Mouse (Mus musculus): ENCODE data around the gene Gnaq.
A peak's percentile ranks its signal among the peaks of the same experiment; 100 is the strongest.
"Not testable (repeated sequence)": the region's sequence is repeated elsewhere in the genome, so short reads cannot be mapped to it uniquely, and the experiment has no call there.

Gnaq gene

DNA sequence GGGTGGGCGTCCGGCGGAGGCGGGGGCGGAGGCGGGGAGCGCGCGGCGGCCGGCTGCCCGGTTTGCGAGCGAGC, at the start of gene Gnaq:
Gene Gnaq, plus strand, starts transcription at position 41 of the 74 bp plus-strand sequence.
- no peak for DNase-seq

DNA sequence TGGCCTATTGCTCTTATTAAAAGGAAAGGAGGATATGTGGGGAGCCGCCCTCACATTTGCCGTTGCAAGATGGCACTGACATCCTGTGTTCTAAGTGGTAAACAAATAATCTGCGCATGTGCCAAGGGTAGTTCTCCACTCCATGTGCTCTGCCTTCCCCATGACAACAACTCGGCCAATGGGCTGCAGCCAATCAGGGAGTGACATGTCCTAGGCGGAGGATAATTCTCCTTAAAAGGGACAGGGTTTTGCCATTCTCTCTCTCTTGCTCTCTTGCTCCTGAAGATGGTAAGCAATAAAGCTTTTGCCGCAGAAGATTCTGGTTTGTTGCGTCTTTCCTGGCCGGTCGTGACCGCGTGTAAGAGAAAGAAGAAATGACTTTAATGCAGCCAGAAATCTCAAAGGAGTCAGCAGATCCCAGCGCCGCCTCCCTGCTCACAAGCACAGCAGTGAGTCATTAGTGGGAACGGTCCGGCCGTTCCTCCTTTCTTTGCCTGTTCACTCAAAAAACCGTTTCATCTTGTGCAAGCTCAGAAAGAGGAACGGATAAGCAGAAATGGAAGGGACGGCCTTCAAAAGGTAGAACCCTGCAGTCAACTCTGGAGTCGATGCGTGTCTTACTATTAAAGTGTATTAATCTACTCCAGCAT, 48.5 kb upstream of the Gnaq start:
- DNase-seq, result not testable (repeated sequence)

DNA sequence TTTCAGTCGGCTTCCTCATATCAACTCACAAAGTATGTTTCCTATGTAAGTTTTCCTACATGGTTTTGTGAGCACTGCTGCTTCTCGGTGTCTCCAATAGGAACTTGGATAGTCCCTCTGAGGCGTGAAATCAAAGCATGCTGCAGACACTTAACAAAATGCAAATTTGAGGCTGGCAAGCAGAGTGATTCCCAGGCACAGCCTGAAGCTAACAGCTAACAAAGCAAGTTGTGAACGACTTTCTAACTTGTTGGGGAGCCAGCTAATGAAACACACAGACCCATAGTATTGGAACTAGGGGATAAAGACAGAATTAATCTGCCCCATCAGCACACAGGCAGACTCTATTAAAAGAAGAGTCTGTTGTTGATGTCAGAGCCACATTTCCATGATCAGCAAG, 47.4 kb upstream of the Gnaq start:
- no peak for DNase-seq

DNA sequence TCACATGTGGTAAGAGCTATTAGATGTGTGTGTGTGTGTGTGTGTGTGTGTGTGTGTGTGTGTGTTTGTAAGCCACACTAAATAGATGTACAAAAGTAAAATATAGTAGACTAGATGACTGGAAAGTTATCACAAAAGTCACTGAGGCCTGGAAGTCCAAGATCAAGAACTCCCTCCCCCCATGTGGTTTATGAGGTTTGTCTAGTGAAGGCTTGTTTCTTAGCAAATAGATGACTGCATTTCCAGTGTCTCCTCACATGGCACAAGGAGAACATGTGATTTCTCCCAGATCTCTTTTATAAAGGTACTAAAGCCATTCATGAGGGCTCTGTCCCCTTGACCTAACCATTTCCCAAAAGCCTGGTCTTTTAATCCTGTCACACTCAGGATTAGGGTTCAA, 46.5 kb upstream of the Gnaq start:
- no peak for DNase-seq

DNA sequence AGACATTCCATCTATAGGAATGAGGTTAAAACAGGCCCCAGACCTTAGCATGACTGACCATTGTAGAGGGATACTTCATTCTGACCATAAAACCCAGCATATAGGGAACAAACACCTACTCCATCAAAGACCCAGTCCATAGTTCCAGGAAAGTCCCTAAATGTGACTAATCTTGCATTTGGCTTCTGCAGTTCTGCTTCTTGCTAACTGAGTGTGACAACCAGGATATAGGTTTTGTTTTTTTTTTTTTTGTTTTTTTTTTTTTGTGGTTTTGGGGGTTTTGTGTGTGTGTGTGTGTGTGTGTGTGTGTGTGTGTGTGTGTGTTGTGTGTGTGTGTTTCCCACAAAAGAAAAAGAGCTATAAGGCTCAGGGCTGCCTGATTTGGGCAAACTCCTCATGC, 46.0 kb upstream of the Gnaq start:
- DNase-seq, result no peak

DNA sequence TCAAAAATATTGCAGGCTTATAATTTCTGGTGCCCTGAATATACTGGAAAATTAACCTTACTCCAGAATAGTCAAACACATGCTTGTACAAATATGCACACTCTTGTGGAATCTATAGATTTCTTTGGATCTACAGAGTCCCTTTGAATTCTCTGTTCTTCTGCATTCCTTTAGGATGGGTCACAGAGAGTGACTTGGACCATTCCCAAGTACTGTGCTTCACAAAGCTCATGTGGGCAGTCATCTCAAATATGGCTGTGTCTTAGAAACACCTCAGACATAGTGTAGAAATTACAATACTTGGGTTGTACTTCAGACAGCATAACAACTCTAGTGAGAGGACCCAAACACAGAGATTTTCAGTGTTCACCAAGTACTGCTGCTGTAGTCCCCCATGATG, 45.2 kb upstream of the Gnaq start:
- DNase-seq, result no peak

DNA sequence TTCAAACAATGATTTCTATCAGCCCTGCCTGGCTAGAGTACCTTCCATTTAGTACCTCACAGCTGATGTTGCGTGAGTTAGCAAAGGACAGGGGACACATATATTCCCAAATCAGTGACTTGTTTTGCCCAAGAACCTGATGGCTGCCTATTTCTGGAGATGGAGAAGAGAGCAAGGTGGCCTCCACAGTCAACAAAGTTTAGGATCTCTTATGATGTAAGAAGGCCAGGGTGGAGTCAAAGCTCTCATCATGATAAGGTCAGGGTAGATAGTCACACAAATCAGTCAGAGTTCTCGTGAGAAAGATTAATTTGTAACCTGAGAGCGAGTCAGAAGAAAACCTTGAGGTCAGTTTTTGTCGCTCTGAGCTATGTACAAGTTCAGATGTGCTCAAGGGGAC, 39.0 kb upstream of the Gnaq start:
- DNase-seq, result no peak

DNA sequence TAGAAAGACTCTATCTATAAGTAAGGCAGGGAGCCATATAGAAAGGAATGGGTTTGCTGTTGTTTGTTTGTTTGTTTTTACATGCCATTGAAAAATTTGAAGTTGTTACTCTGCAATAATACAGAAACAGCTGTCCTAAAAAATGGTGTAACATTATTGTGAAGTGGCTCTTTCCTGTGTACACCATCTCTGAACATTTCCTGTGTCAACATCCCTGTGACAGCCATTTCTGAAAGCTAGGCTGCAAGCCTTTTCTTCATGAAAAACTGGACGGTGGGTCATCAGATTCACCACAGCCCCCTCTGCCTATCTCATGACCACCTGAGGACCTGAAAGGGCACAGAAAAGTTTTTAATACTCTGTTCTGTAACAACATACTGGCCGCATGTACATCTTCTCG, 22.7 kb upstream of the Gnaq start:
- no peak for DNase-seq

DNA sequence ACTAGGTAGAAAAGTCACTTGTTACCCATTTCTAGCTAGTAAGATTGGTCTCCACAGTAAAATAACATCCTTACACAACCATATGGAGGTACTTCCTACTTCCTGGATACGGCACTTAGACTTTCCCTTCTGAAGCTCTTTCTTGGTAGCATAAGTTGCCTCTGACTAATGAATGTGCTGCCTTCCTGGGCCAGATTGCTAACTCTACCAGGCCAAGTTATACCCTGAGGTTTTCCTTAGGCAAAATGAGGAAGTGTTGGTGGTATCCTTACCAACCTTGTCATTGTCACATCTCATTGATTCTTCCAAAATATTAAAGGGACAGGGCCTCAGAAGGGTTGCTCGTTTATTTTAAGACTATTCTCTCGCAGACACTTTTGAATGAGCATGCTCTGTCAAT, 22.0 kb upstream of the Gnaq start:
- DNase-seq, result no peak

DNA sequence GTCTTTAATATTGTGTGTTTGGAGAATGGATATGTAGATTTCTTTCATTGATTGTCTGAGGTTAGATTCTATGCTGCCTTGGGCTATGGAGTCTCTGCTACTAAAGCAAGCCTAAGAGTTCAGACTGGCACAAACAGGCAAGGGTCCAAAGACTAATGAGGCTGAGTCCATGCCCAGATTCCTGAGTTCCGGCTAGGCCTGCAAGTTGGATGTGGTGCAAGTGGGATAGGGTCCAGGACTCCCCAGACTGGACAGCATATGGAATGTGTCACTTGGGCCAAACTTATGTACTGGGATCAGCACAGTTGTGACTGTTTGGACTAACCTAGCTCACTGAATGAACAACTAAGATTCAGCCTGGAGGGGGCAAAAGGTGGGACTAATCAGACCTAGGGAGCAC, 19.3 kb upstream of the Gnaq start:
- peak; percentile 85 for DNase-seq

DNA sequence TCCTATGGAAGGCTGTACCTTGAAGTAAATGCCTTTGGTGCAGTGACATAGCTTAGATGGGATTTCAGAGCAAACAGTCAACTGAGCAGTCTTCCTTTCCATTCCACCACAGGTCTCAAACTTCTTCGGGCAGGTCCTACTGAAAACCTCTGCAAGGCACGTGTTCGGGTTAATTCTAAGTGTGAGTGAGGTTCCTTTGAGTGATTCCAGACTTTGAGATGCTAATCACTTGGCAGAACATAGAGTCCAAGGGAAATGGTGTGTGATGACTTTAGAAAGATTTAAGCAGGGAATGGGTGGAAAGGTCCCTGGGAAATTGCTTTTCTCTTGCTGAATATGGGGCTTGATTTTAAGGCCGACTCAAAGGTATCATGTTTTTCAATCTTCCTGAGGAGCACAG, 14.2 kb upstream of the Gnaq start:
- no peak for DNase-seq

DNA sequence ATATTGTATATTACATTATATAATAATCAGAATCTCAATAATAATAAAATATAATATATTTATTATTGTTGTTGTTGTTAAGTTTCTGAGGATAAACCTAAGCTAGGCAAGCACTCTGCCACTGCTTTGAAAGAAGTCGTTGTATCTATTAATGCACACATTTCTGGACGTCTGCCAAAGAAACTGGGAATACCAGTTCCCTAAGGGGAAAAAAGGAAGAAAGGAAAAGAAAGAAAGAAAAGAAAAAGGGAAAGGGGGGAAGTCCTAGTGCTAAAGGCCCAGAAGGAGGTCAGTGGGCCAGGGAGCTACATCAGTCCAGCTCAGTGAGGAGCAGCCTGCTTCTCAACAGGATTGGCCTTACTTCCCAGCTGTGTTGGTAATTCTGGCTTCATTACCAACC, 11.3 kb upstream of the Gnaq start:
- DNase-seq, result no peak

DNA sequence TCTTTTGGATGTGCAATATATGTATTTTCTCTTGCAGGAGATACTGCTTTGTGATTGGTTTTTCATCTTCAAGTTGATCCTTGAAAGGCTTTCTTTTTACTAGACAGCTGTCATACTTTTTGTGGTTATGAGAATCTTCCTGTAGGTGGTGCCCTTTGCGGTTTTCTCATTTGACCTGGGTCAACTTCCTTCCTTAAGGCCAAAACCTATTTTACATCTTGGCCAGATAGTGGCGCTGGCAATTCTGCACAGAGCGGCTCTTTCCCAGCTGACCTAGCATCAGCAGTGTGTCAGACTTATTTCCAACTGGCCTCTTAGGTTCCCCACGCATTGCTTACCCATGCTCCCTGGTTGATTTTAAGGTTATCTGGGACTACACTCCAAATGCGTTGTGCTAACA, 3.9 kb upstream of the Gnaq start:
- peak; percentile 33 for DNase-seq

DNA sequence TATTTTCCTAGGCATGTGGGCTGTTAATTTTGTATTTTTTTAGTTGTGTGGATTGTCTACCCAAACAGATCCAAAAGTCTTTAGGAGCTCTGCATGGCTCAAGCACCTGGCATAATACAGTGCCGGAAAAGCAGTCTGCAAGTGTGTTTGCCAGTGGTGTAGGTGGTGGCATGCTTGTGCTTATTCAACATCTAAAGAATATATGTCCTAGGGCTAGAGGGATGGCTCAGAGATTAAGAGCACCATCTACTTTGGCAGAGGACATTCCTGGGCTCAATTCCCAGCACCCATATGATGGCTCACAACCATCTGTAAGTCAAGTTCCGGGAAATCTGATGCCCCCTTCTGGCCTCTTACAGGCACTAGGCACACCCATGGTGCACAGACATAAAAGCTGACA, 3.5 kb upstream of the Gnaq start:
- no peak for DNase-seq

DNA sequence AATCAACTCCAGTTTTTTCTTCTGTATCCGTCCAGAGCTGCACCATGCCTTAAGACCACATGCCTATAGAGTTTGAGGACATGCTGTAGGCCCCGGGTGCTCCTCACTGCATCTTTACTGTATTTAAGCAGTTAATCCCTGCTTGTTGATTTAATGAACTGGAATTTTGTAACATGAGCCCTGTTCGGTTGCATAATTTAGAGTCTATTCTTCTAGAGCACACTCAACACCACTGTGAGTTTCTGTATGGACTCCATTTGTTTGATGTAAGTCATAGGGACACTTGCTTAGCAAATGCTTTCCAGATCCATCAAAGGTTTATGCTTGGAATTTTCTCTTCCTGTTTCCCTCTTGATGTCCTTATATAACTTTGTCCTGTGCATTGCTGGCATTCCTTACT, 2.2 kb upstream of the Gnaq start:
- no peak for DNase-seq

DNA sequence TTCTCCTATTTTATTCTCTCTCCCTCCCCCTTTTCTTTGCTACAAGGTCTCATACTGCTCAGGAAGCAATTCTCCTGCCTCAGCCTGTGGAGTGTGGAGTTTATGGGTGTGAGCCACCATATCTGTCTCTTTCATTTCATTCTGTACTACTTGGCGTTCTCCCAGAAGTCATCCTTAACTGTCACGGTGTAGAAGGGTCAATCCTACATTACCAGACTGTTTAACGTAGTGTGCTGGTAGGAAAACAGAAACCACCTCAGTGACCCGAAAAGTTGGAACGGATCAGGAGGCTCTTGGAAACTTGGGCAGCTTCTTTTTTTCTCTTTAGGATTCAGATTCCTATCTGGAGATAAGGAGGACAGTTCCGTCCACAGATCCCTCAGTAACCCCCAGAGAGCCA, 800 bp upstream of the Gnaq start:
- DNase-seq, result peak; percentile 33

DNA sequence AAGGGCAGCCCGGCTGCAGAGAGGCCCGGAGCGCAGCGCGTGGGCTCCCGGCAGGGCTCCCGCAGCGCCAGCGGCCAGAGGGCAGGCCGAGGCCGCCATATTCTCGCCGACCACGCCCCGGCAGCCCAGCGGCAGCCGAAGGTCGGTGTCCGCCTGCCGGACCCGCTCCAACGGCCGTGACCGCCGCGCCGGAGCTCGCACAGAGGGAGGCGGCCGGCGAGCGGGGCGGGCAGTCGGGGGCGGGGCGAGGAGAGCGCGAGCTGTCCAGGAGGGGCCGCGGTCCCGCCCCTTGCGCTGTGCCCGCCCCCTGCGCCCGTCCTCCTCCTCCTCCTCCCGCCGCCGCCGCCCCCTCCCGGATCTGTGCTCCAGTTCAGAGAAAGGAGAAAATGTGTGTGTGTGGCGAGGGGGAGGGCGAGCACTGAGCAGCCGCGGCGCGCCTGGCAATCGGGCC, 266 bp upstream of the Gnaq start:
- peak; percentile 92 for DNase-seq

DNA sequence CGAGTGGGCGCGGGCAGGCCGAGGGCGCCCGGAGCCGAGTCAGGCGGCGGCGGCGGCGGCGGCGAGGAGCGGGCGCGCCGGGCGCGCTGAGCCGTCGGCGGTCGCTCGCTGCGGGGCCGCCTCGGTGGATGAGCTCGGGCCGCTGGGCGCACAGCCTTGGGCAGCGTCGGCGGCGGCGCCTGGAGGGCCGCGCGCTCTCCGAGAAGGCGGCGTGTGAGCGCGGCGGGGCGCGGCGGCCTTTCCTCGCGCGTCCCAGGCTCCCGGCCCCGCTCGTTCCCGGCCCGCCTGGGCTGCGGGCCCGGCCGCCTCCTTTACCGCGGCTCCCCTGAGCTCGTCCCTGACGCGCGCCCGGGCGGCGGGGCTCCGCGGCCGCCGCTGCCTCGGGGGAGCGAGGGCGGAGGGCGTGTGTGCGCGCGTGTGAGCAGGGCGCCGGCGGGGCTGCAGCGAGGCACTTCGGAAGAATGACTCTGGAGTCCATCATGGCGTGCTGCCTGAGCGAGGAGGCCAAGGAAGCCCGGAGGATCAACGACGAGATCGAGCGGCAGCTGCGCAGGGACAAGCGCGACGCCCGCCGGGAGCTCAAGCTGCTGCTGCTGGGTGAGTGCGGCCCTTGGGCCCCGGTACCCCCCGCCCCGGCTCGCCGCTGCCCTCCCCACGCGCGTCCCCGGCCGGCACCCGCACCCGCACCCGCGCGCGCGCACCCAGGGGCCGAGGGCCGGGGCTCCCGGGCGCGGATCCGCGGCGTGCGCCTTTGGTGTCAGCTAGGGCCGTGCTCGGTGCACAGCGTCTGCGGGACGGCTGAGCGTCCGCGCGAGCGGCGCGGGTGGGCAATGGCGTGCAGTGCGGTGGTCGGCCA, 462 bp downstream of the Gnaq start:
- DNase-seq, result peak; percentile 50

DNA sequence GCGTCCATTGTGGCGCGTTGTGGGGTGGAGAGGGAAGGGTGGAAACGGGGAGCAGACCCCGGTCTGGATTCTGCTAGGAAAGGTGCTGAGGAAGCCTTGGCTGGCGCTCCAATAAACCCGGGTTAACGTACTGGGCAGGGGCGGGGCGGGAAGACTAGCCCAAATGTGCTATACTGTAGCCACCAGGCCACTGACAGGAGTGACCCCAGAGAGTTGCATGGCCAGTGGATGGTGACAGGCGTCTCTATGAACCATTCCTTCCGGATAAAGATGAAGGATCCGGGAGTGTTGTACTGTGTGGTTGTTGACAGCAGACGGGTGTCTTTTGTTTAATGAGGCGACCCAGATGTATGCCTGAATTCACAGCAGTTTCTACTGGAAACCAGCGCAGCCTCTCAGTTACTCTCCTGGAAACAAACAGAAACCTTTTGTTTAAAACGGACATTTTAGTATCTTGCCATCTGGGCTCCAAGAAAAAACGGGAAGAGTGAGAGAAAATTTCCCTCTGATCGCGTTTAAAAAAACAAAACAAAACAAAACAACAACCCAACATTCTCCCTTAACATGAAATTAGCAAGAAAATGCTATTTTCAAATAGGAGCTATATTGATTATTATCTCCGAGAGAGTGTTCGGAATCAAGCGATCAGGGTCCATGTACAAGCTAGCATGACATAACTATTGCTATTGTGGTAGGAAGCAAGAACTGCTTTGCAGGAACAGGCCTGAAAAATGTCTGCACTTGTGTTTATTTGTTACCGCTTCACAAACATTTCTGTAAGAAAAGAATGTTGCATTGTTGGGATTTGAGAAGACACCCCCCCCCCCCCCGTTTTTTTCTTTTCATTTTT, 1.3 kb downstream of the Gnaq start:
- peak; percentile 41 for DNase-seq

DNA sequence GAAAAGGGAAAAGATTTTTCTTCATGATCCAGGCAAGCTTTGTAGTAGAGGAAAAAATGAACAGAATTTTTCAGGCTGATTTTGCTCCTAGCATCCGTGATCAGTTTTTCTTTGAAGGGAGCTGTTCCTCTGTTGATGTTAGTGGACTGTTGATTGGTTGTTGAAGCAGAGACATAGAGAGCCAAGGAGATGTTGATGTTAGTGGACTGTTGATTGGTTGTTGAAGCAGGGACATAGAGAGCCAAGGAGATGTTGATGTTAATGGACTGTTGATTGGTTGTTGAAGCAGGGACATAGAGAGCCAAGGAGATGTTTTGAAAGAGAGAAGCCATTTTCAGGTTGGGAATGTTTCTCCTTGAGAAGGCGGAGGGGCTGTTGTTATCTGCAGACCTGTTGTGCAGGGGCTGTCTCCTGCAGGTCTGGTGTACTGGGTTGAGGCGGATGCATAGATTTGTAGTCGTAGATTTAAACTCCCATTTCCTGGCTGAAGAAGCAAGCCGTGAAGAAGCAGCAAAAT, 5.5 kb downstream of the Gnaq start:
- no peak for DNase-seq

DNA sequence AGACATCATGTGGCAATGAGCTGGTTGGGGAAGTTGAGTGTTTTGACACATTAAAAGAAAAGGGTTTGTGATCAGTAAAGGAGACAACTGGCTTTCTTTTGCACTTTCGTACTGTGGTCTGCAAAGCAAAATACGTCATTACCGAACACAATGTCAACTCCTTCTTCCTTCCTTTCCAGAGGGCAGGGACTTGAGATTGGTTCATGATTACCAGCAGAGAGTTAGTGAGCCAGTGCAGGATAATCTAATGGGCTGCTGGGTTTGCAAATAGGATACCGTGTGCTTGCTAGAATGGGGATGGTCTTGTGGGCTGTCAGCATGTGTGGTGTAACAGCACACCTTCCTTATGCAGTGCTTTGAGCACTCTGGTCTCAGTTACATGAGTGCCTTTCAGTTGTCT, 8.1 kb downstream of the Gnaq start:
- DNase-seq, result no peak

DNA sequence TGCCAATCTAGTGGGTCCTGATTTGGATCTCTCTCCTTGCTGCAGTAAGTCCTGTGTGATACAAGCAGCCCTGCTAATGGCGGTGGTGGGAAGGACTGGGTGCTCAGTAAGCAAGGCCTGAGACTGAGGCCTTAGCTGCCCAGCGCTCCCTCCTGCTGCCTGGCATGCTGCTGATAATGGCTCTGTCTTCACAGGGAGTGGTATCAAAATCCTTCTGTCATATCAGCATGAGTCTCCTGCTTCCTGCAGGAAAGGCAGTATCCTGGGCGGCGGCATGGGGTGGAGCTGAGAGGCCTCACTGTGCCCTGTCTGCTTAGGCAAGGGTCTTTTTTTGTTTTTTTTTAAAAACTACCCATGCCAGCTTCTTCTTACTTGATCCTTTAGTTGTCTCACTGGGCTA, 9.2 kb downstream of the Gnaq start:
- no peak for DNase-seq

DNA sequence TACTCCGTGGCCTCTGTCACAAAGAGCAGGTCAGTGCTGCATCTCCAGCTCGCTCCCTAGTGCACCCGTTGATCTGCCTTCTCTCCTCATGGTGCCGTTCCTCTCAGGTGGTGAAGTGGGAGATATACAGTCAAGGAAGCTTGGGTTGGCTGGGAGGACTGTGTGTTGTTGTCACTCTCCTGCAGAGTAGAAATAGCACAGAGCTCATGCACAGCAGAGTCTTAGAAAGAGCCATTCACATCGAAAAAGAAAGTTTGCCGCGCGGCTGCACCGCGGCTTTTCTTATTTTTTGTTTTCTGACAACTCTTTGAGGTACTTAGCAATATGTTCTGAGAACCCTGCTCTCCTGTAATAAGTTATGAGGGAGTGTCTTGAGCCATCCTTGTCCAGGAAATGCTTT, 10.4 kb downstream of the Gnaq start:
- DNase-seq, result no peak

DNA sequence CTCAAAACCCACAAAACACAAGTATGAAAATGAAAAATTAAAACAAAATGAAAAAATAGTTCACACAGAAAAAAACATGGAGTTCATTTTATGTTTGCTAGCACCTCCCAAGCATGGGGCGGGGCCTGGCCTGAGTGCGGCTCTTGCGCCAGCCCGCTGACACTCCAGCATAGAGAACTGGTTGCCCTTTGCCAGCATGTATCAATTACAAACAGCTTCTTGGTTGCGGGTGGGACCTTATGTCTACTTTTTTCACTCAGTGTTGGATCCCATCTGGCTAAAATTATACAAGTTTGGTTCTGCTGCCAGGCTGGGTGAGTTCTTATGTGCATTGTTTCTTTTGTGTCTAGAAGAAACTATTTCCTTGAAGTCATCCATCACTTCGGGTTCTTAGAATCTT, 14.8 kb downstream of the Gnaq start:
- DNase-seq, result no peak
